Mouse (Mus musculus) mesoderm, embryonic 11.5 days (tissue): ENCODE results near the gene Cap2.

Source experiments
- DNase-seq: peaks from one replicate; pipeline ENCODE4 v3.0.0-alpha.2; 2012; ENCODE audit warnings: low read depth, low spot score

Cap2 gene

GRCm38 (mm10) chr13:46627841-46628240, 126.2 kb downstream of the Cap2 start:
- no peak for DNase-seq

GRCm38 (mm10) chr13:46629391-46629790, 127.7 kb downstream of the Cap2 start:
- DNase-seq, result no peak

GRCm38 (mm10) chr13:46632796-46633195, 131.1 kb downstream of the Cap2 start:
- no peak for DNase-seq

- peak; percentile 54 for DNase-seq
Observed at GRCm38 (mm10) chr13:46633320-46634132, 131.9 kb downstream of the Cap2 start.

- no peak for DNase-seq
Observed at GRCm38 (mm10) chr13:46634133-46634488, 132.5 kb downstream of the Cap2 start.

- DNase-seq, result no peak
Observed at GRCm38 (mm10) chr13:46640608-46641468, 139.2 kb downstream of the Cap2 start.

GRCm38 (mm10) chr13:46642318-46642717, 140.7 kb downstream of the Cap2 start:
- DNase-seq, result no peak

GRCm38 (mm10) chr13:46644175-46644574, 142.5 kb downstream of the Cap2 start:
- no peak for DNase-seq

GRCm38 (mm10) chr13:46645476-46645875, 143.8 kb downstream of the Cap2 start:
- DNase-seq, result no peak

GRCm38 (mm10) chr13:46651853-46652252, 150.2 kb downstream of the Cap2 start:
- DNase-seq, result no peak

- DNase-seq, result no peak
Observed at GRCm38 (mm10) chr13:46652671-46653070, 151.0 kb downstream of the Cap2 start.

- no peak for DNase-seq
Observed at GRCm38 (mm10) chr13:46653671-46654070, 152.0 kb downstream of the Cap2 start.

- no peak for DNase-seq
Observed at GRCm38 (mm10) chr13:46654566-46654965, 152.9 kb downstream of the Cap2 start.

- no peak for DNase-seq
Observed at GRCm38 (mm10) chr13:46659211-46659610, 157.6 kb downstream of the Cap2 start.

- peak; percentile 51 for DNase-seq
Observed at GRCm38 (mm10) chr13:46663461-46663964, 161.9 kb downstream of the Cap2 start.

GRCm38 (mm10) chr13:46669048-46669619, 167.5 kb downstream of the Cap2 start, which contains the start of gene Fam8a1:
Gene Fam8a1 (plus strand): TSS chr13:46669522.
- peak; percentile 90 for DNase-seq

- DNase-seq, result peak; percentile 7
Observed at GRCm38 (mm10) chr13:46669620-46670271, 168.1 kb downstream of the Cap2 start.

- no peak for DNase-seq
Observed at GRCm38 (mm10) chr13:46670514-46670913, 168.9 kb downstream of the Cap2 start.

GRCm38 (mm10) chr13:46674601-46675000, 173.0 kb downstream of the Cap2 start:
- no peak for DNase-seq

GRCm38 (mm10) chr13:46677721-46678120, 176.1 kb downstream of the Cap2 start:
- DNase-seq, result no peak

GRCm38 (mm10) chr13:46682921-46683320, 181.3 kb downstream of the Cap2 start:
- DNase-seq, result no peak
